Mouse (Mus musculus) forebrain, embryonic 14.5 days (tissue): ENCODE measurements around the gene Pold1. TPM values are rescaled to one million over a fixed set of nuclear protein-coding genes. Genes with fewer than 3 reads are reported as not detected.

ENCODE experiments used
- ATAC-seq: fragments of 200-750 bp; cut with Nextera tagmentation; 2 replicates; pipeline ENCODE4 v1.8.0; 2017; ENCODE audit warnings: mild to moderate bottlenecking, moderate library complexity
- DNase-seq: peaks from one replicate; pipeline ENCODE4 v3.0.0-alpha.2; 2015; ENCODE audit warnings: low spot score
- H3K27ac ChIP-seq: fragments of 300-500 bp; sonication (generic); 2 replicates; pipeline ENCODE4 v1.5.1; 2014; ENCODE audit warnings: low read depth, mild to moderate bottlenecking, control low read depth, low read length, moderate library complexity
- H3K27me3 ChIP-seq: fragments of 300-500 bp; sonication (generic); replicated peaks from 2 replicates; pipeline ENCODE4 v1.6.1; 2014; ENCODE audit warnings: low read length, control low read depth, mixed read lengths; ENCODE audit not compliant: control insufficient read depth, insufficient read depth
- H3K36me3 ChIP-seq: fragments of 300-500 bp; sonication (generic); 2 replicates; pipeline ENCODE4 v1.6.1; 2014; ENCODE audit warnings: low read length, control low read depth; ENCODE audit not compliant: control insufficient read depth, insufficient read depth
- H3K4me1 ChIP-seq: fragments of 300-500 bp; sonication (generic); 2 replicates; pipeline ENCODE4 v1.6.1; 2014; ENCODE audit warnings: antibody characterized with exemption, low read length, control low read depth; ENCODE audit not compliant: control insufficient read depth, insufficient read depth
- H3K4me2 ChIP-seq: fragments of 300-500 bp; sonication (generic); 2 replicates; pipeline ENCODE4 v1.6.1; 2014; ENCODE audit warnings: mild to moderate bottlenecking, control low read depth, low read length
- H3K4me3 ChIP-seq: fragments of 300-500 bp; sonication (generic); 2 replicates; pipeline ENCODE4 v1.5.1; 2014; ENCODE audit warnings: low read depth, low read length, control low read depth
- H3K9ac ChIP-seq: fragments of 300-500 bp; sonication (generic); 2 replicates; pipeline ENCODE4 v1.6.1; 2014; ENCODE audit warnings: mild to moderate bottlenecking, low read length, control low read depth, moderate library complexity
- H3K9me3 ChIP-seq: fragments of 300-500 bp; sonication (generic); replicated peaks from 2 replicates; pipeline ENCODE4 v1.6.1; 2016; ENCODE audit warnings: low read length, control low read depth, mixed read lengths; ENCODE audit not compliant: control insufficient read depth
- WGBS: fragments of 180-500 bp; shearing (Covaris S2); extraction: QIAGEN DNeasy Blood & Tissue Kit; methylation state at CpG from one replicate; pipeline ENCODE4 v1.1.7; 2014; 5-methylcytosine and 5-hydroxymethylcytosine counted together
- polyA plus RNA-seq: library from polyadenylated mRNA; unstranded; fragments of >200 nt; fragmentation: Nextera tagmentation; extraction: Ambion mirVana; gene quantifications from 2 replicates; pipeline ENCODE4 v1.2.1, GENCODE M21; 2014

Pold1 gene
- polyA plus RNA-seq, 1 experiment from 2014 or later = 33.0 TPM

DNA sequence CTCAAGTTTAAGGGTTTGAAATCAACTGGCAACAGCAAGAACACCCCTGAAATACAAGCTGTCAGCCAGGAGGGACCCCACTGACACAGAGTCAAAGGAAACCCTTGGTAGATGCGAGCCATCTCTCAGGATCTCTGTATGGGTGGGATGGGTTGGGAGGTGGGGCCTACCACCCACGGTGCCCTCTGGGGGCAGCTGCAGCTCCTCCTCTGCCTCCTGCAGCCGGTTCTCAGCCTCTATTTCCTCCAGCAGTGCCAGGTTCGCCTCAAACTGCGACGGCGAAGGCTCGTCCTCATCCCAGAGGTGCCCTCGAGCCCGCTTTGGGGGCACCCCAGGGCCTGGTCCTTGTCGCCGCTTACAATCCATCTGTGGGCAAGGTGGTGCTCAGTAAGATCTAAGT, 5.6 kb downstream of the Pold1 start:
- no peaks in the 10 kb centered on the region for H3K9me3 ChIP-seq
- peaks cover 47% of the 10 kb centered on the region for H3K36me3 ChIP-seq
- H3K9ac ChIP-seq = no peak overlapping the region
- peaks cover 5% of the 10 kb centered on the region for H3K4me1 ChIP-seq
- ATAC-seq = no peak
- H3K4me3 ChIP-seq = no peak overlapping the region
- no peaks in the 10 kb centered on the region for H3K27me3 ChIP-seq
- DNase-seq = no peak
- H3K27ac ChIP-seq = no peak overlapping the region
- 80% methylated on average over 12 of the region's 12 CpGs for WGBS
- H3K4me2 ChIP-seq = no peak overlapping the region

DNA sequence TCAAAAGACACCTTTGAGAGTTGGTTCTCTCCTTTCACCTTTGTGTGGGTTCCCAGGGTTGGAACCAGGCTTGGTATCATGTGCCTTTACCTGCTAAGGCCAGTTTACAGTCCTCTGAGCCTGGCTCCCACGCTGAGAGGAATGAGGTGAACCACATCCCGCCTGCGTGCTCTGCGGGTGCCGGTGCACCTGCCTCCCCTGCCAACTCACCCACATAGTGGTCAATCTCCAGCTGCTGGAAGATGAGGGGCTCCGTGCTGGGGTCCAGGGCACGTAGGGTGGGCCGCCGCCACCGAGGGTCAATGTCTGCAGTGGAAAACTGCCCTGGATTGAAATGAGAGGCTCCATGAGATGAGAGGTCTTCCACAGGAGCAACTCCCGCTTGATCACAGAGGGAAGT, 6.1 kb downstream of the Pold1 start:
- Histone ChIP-seq H3K36me3 (peaks cover 52% of the 10 kb centered on the region), H3K9me3 (no peaks in the 10 kb centered on the region), H3K27me3 (no peaks in the 10 kb centered on the region), H3K4me2 (no peak overlapping the region), H3K4me3 (no peak overlapping the region), H3K9ac (no peak overlapping the region), H3K27ac (no peak overlapping the region), H3K4me1 (peaks cover under 1% of the 10 kb centered on the region)
- DNase-seq (no peak), ATAC-seq (no peak)
- WGBS = 97% methylated on average over 11 of the region's 11 CpGs

DNA sequence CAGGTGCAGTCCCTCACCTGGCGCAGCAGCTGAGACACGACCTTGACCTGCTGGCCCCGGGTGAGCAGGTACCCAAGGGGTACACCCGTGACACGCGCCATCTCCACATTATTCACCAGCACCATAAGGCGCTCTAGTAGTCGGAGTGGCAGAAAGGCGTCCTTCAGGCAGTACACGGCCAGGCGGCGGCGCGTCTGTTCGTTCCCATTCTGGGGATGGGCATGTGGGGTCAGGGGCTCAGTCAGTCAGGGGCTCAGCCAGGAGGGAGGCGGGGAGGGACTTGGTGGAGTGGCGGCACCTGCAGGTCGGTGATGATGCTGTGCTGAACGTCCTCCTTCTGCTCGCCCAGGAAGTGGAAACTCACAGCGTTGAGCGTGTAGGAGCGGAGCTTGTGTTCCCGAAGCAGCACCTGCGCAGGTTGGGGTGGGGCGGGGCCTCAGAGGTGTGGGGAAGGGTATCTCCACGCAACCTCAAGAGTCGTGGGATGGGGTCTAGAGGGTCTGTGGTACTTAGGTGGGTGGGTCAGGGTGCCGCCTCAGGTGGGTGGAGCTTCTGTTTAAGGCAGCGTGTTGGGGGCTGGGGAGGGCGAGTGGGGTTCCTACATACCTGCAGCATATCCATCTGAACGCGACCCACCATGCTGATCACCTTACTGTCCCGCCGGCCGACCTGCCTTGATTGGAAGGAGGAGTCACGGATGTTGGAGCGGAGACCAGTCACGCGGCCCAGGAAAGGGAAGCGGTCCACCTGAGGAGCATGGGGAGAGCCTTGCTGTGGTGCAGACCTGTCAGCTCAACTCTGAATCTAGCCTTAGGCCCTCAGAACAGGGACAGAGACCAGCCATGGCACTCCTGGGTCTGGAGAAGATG, 9.7 kb downstream of the Pold1 start:
- no peak for ATAC-seq
- H3K4me1 ChIP-seq = no peaks in the 10 kb centered on the region
- no peak for DNase-seq
- no peak overlapping the region for H3K27ac ChIP-seq
- H3K4me2 ChIP-seq = no peak overlapping the region
- 92% methylated on average over 41 of the region's 41 CpGs for WGBS
- no peak overlapping the region for H3K4me3 ChIP-seq
- peaks cover 82% of the 10 kb centered on the region for H3K36me3 ChIP-seq
- H3K9me3 ChIP-seq = no peaks in the 10 kb centered on the region
- no peak overlapping the region for H3K9ac ChIP-seq
- no peaks in the 10 kb centered on the region for H3K27me3 ChIP-seq

DNA sequence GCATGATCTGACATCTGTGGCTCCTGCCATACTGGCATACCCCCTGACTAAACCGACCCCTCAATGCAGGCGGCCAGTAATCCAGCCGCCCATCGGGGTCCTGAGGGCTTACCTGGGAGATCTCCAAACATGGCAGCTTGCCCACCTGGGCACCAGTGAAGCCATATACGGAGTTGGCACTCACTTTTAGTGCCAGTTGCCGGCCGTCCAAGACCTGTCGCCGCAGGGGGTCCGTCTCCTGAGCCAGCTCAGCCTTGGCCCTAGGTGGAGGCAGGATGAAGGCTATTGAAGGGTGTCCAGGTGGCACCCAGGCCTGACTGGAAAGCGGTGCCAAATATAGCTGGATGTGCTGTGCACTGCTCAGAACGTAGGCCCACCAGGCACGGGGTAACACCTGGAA, 11.2 kb downstream of the Pold1 start:
- no peak for DNase-seq
- H3K27me3 ChIP-seq = no peaks in the 10 kb centered on the region
- H3K4me2 ChIP-seq = no peak overlapping the region
- H3K27ac ChIP-seq = no peak overlapping the region
- no peaks in the 10 kb centered on the region for H3K9me3 ChIP-seq
- 91% methylated on average over 13 of the region's 13 CpGs for WGBS
- peaks cover 90% of the 10 kb centered on the region for H3K36me3 ChIP-seq
- H3K4me3 ChIP-seq = no peak overlapping the region
- ATAC-seq = no peak
- H3K9ac ChIP-seq = no peak overlapping the region
- H3K4me1 ChIP-seq = no peaks in the 10 kb centered on the region

DNA sequence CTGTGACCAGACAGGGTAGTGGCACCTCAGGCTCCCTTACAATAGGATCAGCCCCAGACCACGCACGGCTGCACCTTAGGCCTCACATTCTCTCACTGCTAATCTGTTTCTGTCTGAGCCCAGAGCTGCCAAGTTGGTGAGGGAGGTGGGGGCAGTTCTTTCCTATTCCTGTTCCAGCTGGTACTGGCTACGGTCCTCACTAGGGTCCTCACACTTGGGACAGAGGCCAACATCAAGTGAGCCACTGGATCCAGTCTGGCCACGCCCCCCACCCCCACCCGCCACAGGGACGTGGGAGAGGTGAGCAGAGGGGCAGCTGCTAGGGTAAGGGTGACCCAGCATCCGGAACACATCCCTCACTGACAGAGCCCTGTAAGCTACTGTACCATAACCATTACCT, 11.6 kb downstream of the Pold1 start:
- ATAC-seq = no peak
- Histone ChIP-seq H3K9ac (no peak overlapping the region), H3K36me3 (peaks cover 87% of the 10 kb centered on the region), H3K4me2 (no peak overlapping the region), H3K4me1 (no peaks in the 10 kb centered on the region), H3K9me3 (no peaks in the 10 kb centered on the region), H3K27ac (no peak overlapping the region), H3K4me3 (no peak overlapping the region), H3K27me3 (no peaks in the 10 kb centered on the region)
- WGBS = 73% methylated on average over 7 of the region's 7 CpGs
- no peak for DNase-seq

DNA sequence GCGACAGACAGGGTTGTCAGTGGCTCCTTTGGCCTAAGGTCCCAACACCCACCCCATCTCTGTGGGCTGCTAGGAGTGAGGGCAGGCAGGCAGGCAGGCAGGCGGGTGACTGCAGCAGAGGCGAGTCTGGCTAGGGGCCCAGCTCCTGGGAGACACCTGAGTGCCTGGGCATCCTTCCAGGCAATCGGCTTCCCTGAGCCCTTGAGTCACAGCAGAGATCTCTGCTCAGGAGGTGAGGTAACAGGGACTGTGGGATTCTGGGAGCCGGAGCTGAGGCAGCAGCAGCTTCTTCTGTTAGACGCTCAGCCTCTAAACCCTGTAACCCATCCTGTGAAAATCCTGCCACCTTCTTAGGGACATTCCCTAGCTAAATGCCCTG, 12.1 kb downstream of the Pold1 start:
- H3K27ac ChIP-seq = no peak overlapping the region
- H3K9ac ChIP-seq = 0 out of 2 replicates have a peak overlapping the region, but pooled peaks have one; percentile 5
- DNase-seq = no peak
- H3K4me2 ChIP-seq = no peak overlapping the region
- H3K4me1 ChIP-seq = no peaks in the 10 kb centered on the region
- WGBS = 85% methylated on average over 6 of the region's 6 CpGs
- no peak overlapping the region for H3K4me3 ChIP-seq
- no peaks in the 10 kb centered on the region for H3K27me3 ChIP-seq
- H3K36me3 ChIP-seq = peaks cover 82% of the 10 kb centered on the region
- no peaks in the 10 kb centered on the region for H3K9me3 ChIP-seq
- ATAC-seq = no peak

DNA sequence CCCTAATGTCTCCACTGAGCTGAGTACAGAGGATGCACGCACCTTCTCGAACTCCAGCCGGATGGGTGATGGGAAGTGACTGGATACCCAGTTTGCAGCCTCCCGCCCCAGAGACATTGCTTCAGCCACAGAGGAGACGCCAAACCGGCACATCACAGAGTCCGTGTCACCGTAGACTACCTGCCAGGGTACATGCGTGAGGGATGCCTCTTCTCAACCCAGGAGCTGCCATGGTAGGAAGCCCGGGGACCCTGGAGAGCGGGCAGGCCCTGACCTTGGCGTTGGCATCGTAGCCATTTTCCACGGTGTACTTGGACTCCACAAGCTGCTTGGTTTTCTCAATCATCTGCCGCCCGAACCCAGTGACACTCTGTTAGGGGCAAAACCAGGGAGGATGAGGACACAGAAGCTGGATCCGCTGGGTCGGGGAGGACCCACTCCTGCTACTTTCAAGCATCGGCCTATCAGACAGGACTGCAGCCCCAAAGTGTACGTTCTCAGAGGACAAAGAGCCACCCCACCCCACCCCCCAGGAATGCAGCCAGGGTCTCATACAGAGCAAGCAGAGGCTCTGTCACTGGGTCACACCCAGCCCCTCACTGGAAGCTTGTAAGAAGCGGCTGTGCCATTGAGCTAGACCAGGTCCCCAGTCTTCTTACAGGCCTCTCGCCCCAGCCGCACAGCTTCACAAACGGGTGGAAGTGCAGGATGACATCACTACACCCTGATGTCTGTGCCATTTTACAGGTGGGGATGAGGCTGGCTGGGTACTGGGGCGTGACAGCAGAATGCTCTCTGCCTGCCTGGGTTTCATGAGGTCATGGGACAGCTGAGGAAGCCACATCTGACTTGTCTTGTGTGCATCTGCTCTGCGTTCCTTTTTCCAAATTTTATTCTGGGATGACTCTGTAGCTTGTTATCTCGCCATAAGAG, 12.7 kb downstream of the Pold1 start:
- Histone ChIP-seq H3K9ac (no peak overlapping the region), H3K27ac (no peak overlapping the region), H3K4me1 (no peaks in the 10 kb centered on the region), H3K36me3 (peaks cover 76% of the 10 kb centered on the region), H3K4me3 (no peak overlapping the region), H3K27me3 (no peaks in the 10 kb centered on the region), H3K9me3 (no peaks in the 10 kb centered on the region), H3K4me2 (no peak overlapping the region)
- ATAC-seq (no peak), DNase-seq (no peak)
- WGBS = 94% methylated on average over 27 of the region's 27 CpGs

DNA sequence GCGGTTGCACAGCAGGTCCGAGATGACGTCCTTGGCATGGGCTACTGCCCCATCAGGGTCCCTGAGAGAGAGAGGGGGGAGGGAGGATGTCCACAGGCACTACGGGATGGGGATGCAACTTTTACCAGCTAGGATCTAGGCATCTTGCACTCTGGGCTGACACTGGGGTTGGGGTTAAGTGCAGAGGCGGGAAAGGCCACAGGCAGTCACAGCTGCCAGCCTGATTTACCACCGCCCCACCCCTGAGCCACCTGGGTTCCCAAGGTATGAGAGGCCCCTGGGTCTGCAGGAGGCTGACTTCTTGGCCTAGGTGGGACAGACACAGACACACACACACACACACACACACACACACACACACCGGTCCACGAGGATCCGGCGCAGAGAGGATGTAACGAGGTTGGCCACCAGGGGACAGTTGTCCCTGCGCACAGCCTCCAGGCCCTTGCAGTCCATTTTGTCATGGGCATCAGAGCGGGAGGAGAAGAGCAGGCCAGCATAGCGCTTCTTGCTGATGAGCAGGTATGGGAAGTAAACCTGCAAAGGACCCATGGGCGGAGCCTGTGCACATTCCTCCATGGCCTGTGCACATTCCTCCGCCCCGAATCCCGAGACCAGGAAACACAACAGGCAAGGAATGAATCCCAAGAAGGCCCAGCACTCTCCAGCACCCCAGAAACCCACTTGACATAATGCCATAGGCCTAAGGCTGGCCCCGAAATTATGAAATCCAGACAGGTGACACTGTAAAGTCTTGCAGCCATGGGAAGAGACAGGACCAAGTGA, 13.8 kb downstream of the Pold1 start:
- Histone ChIP-seq H3K27ac (no peak overlapping the region), H3K9ac (no peak overlapping the region), H3K4me1 (no peaks in the 10 kb centered on the region), H3K27me3 (no peaks in the 10 kb centered on the region), H3K4me3 (no peak overlapping the region), H3K9me3 (no peaks in the 10 kb centered on the region), H3K4me2 (no peak overlapping the region), H3K36me3 (peaks cover 65% of the 10 kb centered on the region)
- 92% methylated on average over 19 of the region's 19 CpGs for WGBS
- ATAC-seq (no peak), DNase-seq (no peak)
